Mouse (Mus musculus): ENCODE data around the gene G3bp2.
"Not testable (repeated sequence)": the region's sequence is repeated elsewhere in the genome, so short reads cannot be mapped to it uniquely, and the experiment has no call there.

The G3bp2 gene

GRCm38 (mm10) chr5:92083417-92084038 lies at the start of gene G3bp2:
TSS of gene G3bp2 (minus strand) at chr5:92083719.
- in situ Hi-C loops (cut with MboI; ENCODE audit: low pct_unique_long_range_greater_than_20kb in 1 of 2, low sequenced_read_pairs in 2 of 2, unreplicated experiment in 1 of 2): loop anchor here in 1 of 2 experiments (5.0 kb wide), 1 partner anchor 34 kb away; no protein-coding TSS in a partner anchor

GRCm38 (mm10) chr5:92133006-92133405 lies 49.5 kb upstream of the G3bp2 start:
- in situ Hi-C loops (cut with MboI; ENCODE audit: low pct_unique_long_range_greater_than_20kb in 1 of 2, low sequenced_read_pairs in 2 of 2, unreplicated experiment in 1 of 2): not testable (repeated sequence)

GRCm38 (mm10) chr5:92132127-92132526 lies 48.6 kb upstream of the G3bp2 start:
- in situ Hi-C loops (cut with MboI; ENCODE audit: low pct_unique_long_range_greater_than_20kb in 1 of 2, low sequenced_read_pairs in 2 of 2, unreplicated experiment in 1 of 2): no loop called here

GRCm38 (mm10) chr5:92130040-92130682 lies 46.6 kb upstream of the G3bp2 start:
- in situ Hi-C loops (cut with MboI; ENCODE audit: low pct_unique_long_range_greater_than_20kb in 1 of 2, low sequenced_read_pairs in 2 of 2, unreplicated experiment in 1 of 2): no loop called here

GRCm38 (mm10) chr5:92129321-92129768 lies 45.8 kb upstream of the G3bp2 start:
- in situ Hi-C loops (cut with MboI; ENCODE audit: low pct_unique_long_range_greater_than_20kb in 1 of 2, low sequenced_read_pairs in 2 of 2, unreplicated experiment in 1 of 2): no loop called here

- in situ Hi-C loops (cut with MboI; ENCODE audit: low pct_unique_long_range_greater_than_20kb in 1 of 2, low sequenced_read_pairs in 2 of 2, unreplicated experiment in 1 of 2): no loop called here
Measured at GRCm38 (mm10) chr5:92128570-92128969, 45.1 kb upstream of the G3bp2 start.

GRCm38 (mm10) chr5:92127751-92128150 lies 44.2 kb upstream of the G3bp2 start:
- in situ Hi-C loops (cut with MboI; ENCODE audit: low pct_unique_long_range_greater_than_20kb in 1 of 2, low sequenced_read_pairs in 2 of 2, unreplicated experiment in 1 of 2): no loop called here

- in situ Hi-C loops (cut with MboI; ENCODE audit: low pct_unique_long_range_greater_than_20kb in 1 of 2, low sequenced_read_pairs in 2 of 2, unreplicated experiment in 1 of 2): no loop called here
Measured at GRCm38 (mm10) chr5:92127141-92127625, 43.7 kb upstream of the G3bp2 start.

- in situ Hi-C loops (cut with MboI; ENCODE audit: low pct_unique_long_range_greater_than_20kb in 1 of 2, low sequenced_read_pairs in 2 of 2, unreplicated experiment in 1 of 2): no loop called here
Measured at GRCm38 (mm10) chr5:92125446-92125845, 41.9 kb upstream of the G3bp2 start.

GRCm38 (mm10) chr5:92121636-92122035 lies 38.1 kb upstream of the G3bp2 start:
- in situ Hi-C loops (cut with MboI; ENCODE audit: low pct_unique_long_range_greater_than_20kb in 1 of 2, low sequenced_read_pairs in 2 of 2, unreplicated experiment in 1 of 2): no loop called here

GRCm38 (mm10) chr5:92117823-92118403 lies 34.4 kb upstream of the G3bp2 start:
- in situ Hi-C loops (cut with MboI; ENCODE audit: low pct_unique_long_range_greater_than_20kb in 1 of 2, low sequenced_read_pairs in 2 of 2, unreplicated experiment in 1 of 2): loop anchor here (5.0 kb wide), 2 partner anchors 36 to 41 kb away; partner anchors contain the start of gene G3bp2 (in 1 of the 2)

GRCm38 (mm10) chr5:92114939-92115338 lies 31.4 kb upstream of the G3bp2 start:
- in situ Hi-C loops (cut with MboI; ENCODE audit: low pct_unique_long_range_greater_than_20kb in 1 of 2, low sequenced_read_pairs in 2 of 2, unreplicated experiment in 1 of 2): loop anchor here (5.0 kb wide), 2 partner anchors 33 to 38 kb away; partner anchors contain the start of gene G3bp2 (in 1 of the 2)

GRCm38 (mm10) chr5:92114223-92114622 lies 30.7 kb upstream of the G3bp2 start:
- in situ Hi-C loops (cut with MboI; ENCODE audit: low pct_unique_long_range_greater_than_20kb in 1 of 2, low sequenced_read_pairs in 2 of 2, unreplicated experiment in 1 of 2): no loop called here

- in situ Hi-C loops (cut with MboI; ENCODE audit: low pct_unique_long_range_greater_than_20kb in 1 of 2, low sequenced_read_pairs in 2 of 2, unreplicated experiment in 1 of 2): no loop called here
Measured at GRCm38 (mm10) chr5:92113484-92113883, 30.0 kb upstream of the G3bp2 start.

- in situ Hi-C loops (cut with MboI; ENCODE audit: low pct_unique_long_range_greater_than_20kb in 1 of 2, low sequenced_read_pairs in 2 of 2, unreplicated experiment in 1 of 2): no loop called here
Measured at GRCm38 (mm10) chr5:92112585-92112984, 29.1 kb upstream of the G3bp2 start.

GRCm38 (mm10) chr5:92112175-92112574 lies 28.7 kb upstream of the G3bp2 start:
- in situ Hi-C loops (cut with MboI; ENCODE audit: low pct_unique_long_range_greater_than_20kb in 1 of 2, low sequenced_read_pairs in 2 of 2, unreplicated experiment in 1 of 2): no loop called here

GRCm38 (mm10) chr5:92110818-92111355 lies 27.4 kb upstream of the G3bp2 start:
- in situ Hi-C loops (cut with MboI; ENCODE audit: low pct_unique_long_range_greater_than_20kb in 1 of 2, low sequenced_read_pairs in 2 of 2, unreplicated experiment in 1 of 2): no loop called here

- in situ Hi-C loops (cut with MboI; ENCODE audit: low pct_unique_long_range_greater_than_20kb in 1 of 2, low sequenced_read_pairs in 2 of 2, unreplicated experiment in 1 of 2): no loop called here
Measured at GRCm38 (mm10) chr5:92107282-92107681, 23.8 kb upstream of the G3bp2 start.
